Comparison of ENCODE assay signal across 8 mouse cellular contexts in genomic region chr15:91673569-91673905, GRCm38 (mm10). TPM values are rescaled to one million over a fixed set of nuclear protein-coding genes. Genes with fewer than 3 reads are reported as not detected.
DNase-seq lines count a peak whose midpoint lies in the region; ATAC-seq and TF ChIP-seq lines count a peak whose summit lies in the region.

No protein-coding gene starts in this region.

- 13% methylated on average over 5 of the region's 5 CpGs for WGBS in cerebellum, adult 2 months
- WGBS in kidney, postnatal 0 days = 15% methylated on average over 5 of the region's 5 CpGs
- WGBS in neural tube, embryonic 15.5 days = 41% methylated on average over 5 of the region's 5 CpGs

- peak overlapping the region; percentile 50; the same call in 1 of the 2 replicates for H3K27ac ChIP-seq in cerebellum, adult 2 months (ENCODE audit: insufficient read depth, low read length)
- H3K27ac ChIP-seq in kidney, postnatal 0 days = peak overlapping the region; percentile 87
- no peak overlapping the region for H3K27ac ChIP-seq in neural tube, embryonic 15.5 days (replicated peaks)

- H3K4me2 ChIP-seq in kidney, postnatal 0 days (ENCODE audit: low read length) = peak overlapping the region; percentile 77
- peak overlapping the region; percentile 82 for H3K4me2 ChIP-seq in neural tube, embryonic 15.5 days

- no peak for TF ChIP-seq POLR2A in cerebellum, adult 2 months (IDR thresholded peaks at IDR 0.05; ENCODE audit: borderline replicate concordance, insufficient read depth, low read length)

- peak overlapping the region; percentile 70 for H3K9ac ChIP-seq in kidney, postnatal 0 days (ENCODE audit: low read depth, low read length)
- H3K9ac ChIP-seq in neural tube, embryonic 15.5 days (replicated peaks) = peak overlapping the region; percentile 58

- TF ChIP-seq CTCF in cerebellum, adult 2 months (IDR thresholded peaks at IDR 0.05; ENCODE audit: borderline replicate concordance, insufficient read depth, low read depth, low read length) = no peak
- TF ChIP-seq CTCF in kidney, postnatal 0 days (IDR thresholded peaks at IDR 0.05; ENCODE audit: low read depth) = no peak

- no peaks in the 10 kb centered on the region for H3K27me3 ChIP-seq in cerebellum, adult 2 months (ENCODE audit: control insufficient read depth, insufficient read depth, low read length)
- H3K27me3 ChIP-seq in megakaryocyte, embryonic 14.5 days (replicated peaks) = no peaks in the 10 kb centered on the region
- H3K27me3 ChIP-seq in kidney, postnatal 0 days (ENCODE audit: insufficient read depth, low read length) = no peaks in the 10 kb centered on the region
- no peaks in the 10 kb centered on the region for H3K27me3 ChIP-seq in neural tube, embryonic 15.5 days (replicated peaks)

- H3K4me1 ChIP-seq in cerebellum, adult 2 months (ENCODE audit: control insufficient read depth, insufficient read depth, low read length) = no peaks in the 10 kb centered on the region
- H3K4me1 ChIP-seq in megakaryocyte, embryonic 14.5 days = peaks cover 18% of the 10 kb centered on the region
- 0 out of 2 replicates have a peak, but pooled peaks cover 9% of the 10 kb centered on the region for H3K4me1 ChIP-seq in kidney, postnatal 0 days (replicated peaks; ENCODE audit: insufficient read depth, low read length)
- H3K4me1 ChIP-seq in neural tube, embryonic 15.5 days = peaks cover 11% of the 10 kb centered on the region; the same call in 1 of the 2 replicates

- peak; percentile 39 to 44 for DNase-seq in cerebellum, adult 2 months
- no peak for DNase-seq in cerebellum, postnatal 14 days
- DNase-seq in kidney, postnatal 0 days (ENCODE audit: low spot score) = no peak
- DNase-seq in T-cell, adult 2 months (ENCODE audit: low spot score) = no peak
- DNase-seq in right cerebral cortex, postnatal 14 days = no peak

- no peaks in the 10 kb centered on the region for H3K36me3 ChIP-seq in megakaryocyte, embryonic 14.5 days (replicated peaks; ENCODE audit: low read length)
- H3K36me3 ChIP-seq in kidney, postnatal 0 days (ENCODE audit: insufficient read depth, low read length) = no peaks in the 10 kb centered on the region
- H3K36me3 ChIP-seq in neural tube, embryonic 15.5 days = no peaks in the 10 kb centered on the region

- H3K9me3 ChIP-seq in megakaryocyte, embryonic 14.5 days = no peaks in the 10 kb centered on the region
- no peaks in the 10 kb centered on the region for H3K9me3 ChIP-seq in kidney, postnatal 0 days (replicated peaks; ENCODE audit: low read length)
- no peaks in the 10 kb centered on the region for H3K9me3 ChIP-seq in neural tube, embryonic 15.5 days (replicated peaks)

- peak overlapping the region; percentile 64 for H3K4me3 ChIP-seq in cerebellum, adult 2 months (replicated peaks; ENCODE audit: insufficient read depth, low read depth, low read length)
- peak overlapping the region; percentile 93 for H3K4me3 ChIP-seq in megakaryocyte, embryonic 14.5 days (replicated peaks)
- peak overlapping the region; percentile 65 for H3K4me3 ChIP-seq in kidney, postnatal 0 days (replicated peaks; ENCODE audit: low read depth, low read length)
- peak overlapping the region; percentile 56 for H3K4me3 ChIP-seq in neural tube, embryonic 15.5 days (replicated peaks)

- no peak; the same call in 1 of the 2 replicates for ATAC-seq in megakaryocyte, adult 5-6 weeks (ENCODE audit: poor library complexity, severe bottlenecking)
- no peak for ATAC-seq in kidney, postnatal 0 days (replicated peaks; ENCODE audit: low FRiP score, low read depth)
- peak; percentile 50; the same call in 1 of the 2 replicates for ATAC-seq in neural tube, embryonic 15.5 days (ENCODE audit: low FRiP score)

RNA-seq across cellular contexts. Expression of gene Lrrk2, which starts 0.6 kb away (rescaled TPM):
- polyA plus RNA-seq in cerebellum, adult 2 months (2012; rRNA removed) = 14.2 and 15.5 TPM in 2 replicates
- polyA plus RNA-seq in megakaryocyte, embryonic 14.5 days (2012; ENCODE audit: insufficient read depth, low replicate concordance) = 0.03 TPM in 1 of 2 replicates, not detected in the other
- total RNA-seq in megakaryocyte, adult 5-6 weeks (2015) = 69.0 and 92.7 TPM in 2 replicates
- 80.1 and 87.1 TPM in 2 replicates for total RNA-seq in megakaryocyte, adult 5-6 weeks (2017)
- polyA plus RNA-seq in kidney, postnatal 0 days (2015; fragmentation: Nextera tagmentation; extraction: Ambion mirVana) = 11.3 and 11.4 TPM in 2 replicates
- polyA plus RNA-seq in neural tube, embryonic 15.5 days (2015; fragmentation: Nextera tagmentation; extraction: Ambion mirVana) = 1.7 and 1.8 TPM in 2 replicates

Comparison
In these comparisons a context has a peak if more than half of its experiments do, and no peak if none do; other contexts are left out.
1. DNase-seq: peak in cerebellum, adult 2 months (2 of 2); none in cerebellum, postnatal 14 days (0 of 2), kidney, postnatal 0 days (single experiment), T-cell, adult 2 months (single experiment) and right cerebral cortex, postnatal 14 days (single experiment).
2. Peak in every context shown above with its lines, with median percentiles within 50 percentile points of each other: H3K4me3 ChIP-seq.